Mouse (Mus musculus) stomach, embryonic 15.5 days (tissue): ENCODE measurements around the gene Kcnj3. TPM values are rescaled to one million over a fixed set of nuclear protein-coding genes. Genes with fewer than 3 reads are reported as not detected.
"Not testable (repeated sequence)": the region's sequence is repeated elsewhere in the genome, so short reads cannot be mapped to it uniquely, and the experiment has no call there.

Experiments used
- ATAC-seq: fragments of 200-750 bp; cut with Nextera tagmentation; 2 replicates; pipeline ENCODE4 v1.8.0; 2017; ENCODE audit warnings: low read depth, moderate number of reproducible peaks, moderate TSS enrichment; ENCODE audit not compliant: insufficient read depth, low FRiP score
- H3K27ac ChIP-seq: fragments of 300-500 bp; sonication (generic); 2 replicates; pipeline ENCODE4 v1.5.1; 2015; ENCODE audit warnings: mild to moderate bottlenecking, inconsistent platforms
- H3K27me3 ChIP-seq: fragments of 300-500 bp; sonication (generic); replicated peaks from 2 replicates; pipeline ENCODE4 v1.6.1; 2015; ENCODE audit warnings: inconsistent platforms
- H3K36me3 ChIP-seq: fragments of 300-500 bp; sonication (generic); 2 replicates; pipeline ENCODE4 v1.6.1; 2015; ENCODE audit warnings: inconsistent platforms
- H3K4me1 ChIP-seq: fragments of 300-500 bp; sonication (generic); 2 replicates; pipeline ENCODE4 v1.6.1; 2015; ENCODE audit warnings: inconsistent platforms
- H3K4me2 ChIP-seq: fragments of 300-500 bp; sonication (generic); 2 replicates; pipeline ENCODE4 v1.6.1; 2015; ENCODE audit warnings: mild to moderate bottlenecking, inconsistent platforms
- H3K4me3 ChIP-seq: fragments of 300-500 bp; sonication (generic); replicated peaks from 2 replicates; pipeline ENCODE4 v1.5.1; 2015; ENCODE audit warnings: inconsistent platforms
- H3K9ac ChIP-seq: fragments of 300-500 bp; sonication (generic); 2 replicates; pipeline ENCODE4 v1.6.1; 2015; ENCODE audit warnings: inconsistent platforms
- H3K9me3 ChIP-seq: fragments of 300-500 bp; sonication (generic); 2 replicates; pipeline ENCODE4 v1.6.1; 2016; ENCODE audit warnings: inconsistent platforms
- WGBS: fragments of 180-500 bp; shearing (Covaris S2); methylation state at CpG from one replicate; pipeline ENCODE4 v1.1.7; 2015; 5-methylcytosine and 5-hydroxymethylcytosine counted together
- polyA plus RNA-seq: library from polyadenylated mRNA; unstranded; fragments of >200 nt; fragmentation: Nextera tagmentation; extraction: Ambion mirVana; gene quantifications from 2 replicates; pipeline ENCODE4 v1.2.1, GENCODE M21; 2015

Gene Kcnj3
- polyA plus RNA-seq, 1 experiment from 2014 or later = 0.17 TPM

GRCm38 (mm10) chr2:55450774-55451173 is 15.0 kb downstream of the Kcnj3 start:
- H3K4me2 ChIP-seq = no peak overlapping the region
- no peaks in the 10 kb centered on the region for H3K36me3 ChIP-seq
- no peaks in the 10 kb centered on the region for H3K27me3 ChIP-seq
- H3K9me3 ChIP-seq = no peaks in the 10 kb centered on the region
- no peak overlapping the region for H3K27ac ChIP-seq
- 47% methylated on average over 1 of the region's 1 CpGs for WGBS
- no peak for ATAC-seq
- H3K4me3 ChIP-seq = no peak overlapping the region
- H3K9ac ChIP-seq = no peak overlapping the region
- H3K4me1 ChIP-seq = no peaks in the 10 kb centered on the region

GRCm38 (mm10) chr2:55459195-55459594 is 23.4 kb downstream of the Kcnj3 start:
- H3K4me3 ChIP-seq = no peak overlapping the region
- no peak for ATAC-seq
- no peaks in the 10 kb centered on the region for H3K4me1 ChIP-seq
- H3K9ac ChIP-seq = no peak overlapping the region
- no peak overlapping the region for H3K27ac ChIP-seq
- no peaks in the 10 kb centered on the region for H3K36me3 ChIP-seq
- H3K27me3 ChIP-seq = no peaks in the 10 kb centered on the region
- no peaks in the 10 kb centered on the region for H3K9me3 ChIP-seq
- no peak overlapping the region for H3K4me2 ChIP-seq
- WGBS = 87% methylated on average over 2 of the region's 2 CpGs

GRCm38 (mm10) chr2:55469141-55469540 is 33.4 kb downstream of the Kcnj3 start:
- H3K4me1 ChIP-seq = no peaks in the 10 kb centered on the region
- no peak for ATAC-seq
- no peak overlapping the region for H3K9ac ChIP-seq
- H3K9me3 ChIP-seq = no peaks in the 10 kb centered on the region
- no peaks in the 10 kb centered on the region for H3K27me3 ChIP-seq
- H3K4me2 ChIP-seq = no peak overlapping the region
- no peaks in the 10 kb centered on the region for H3K36me3 ChIP-seq
- H3K27ac ChIP-seq = no peak overlapping the region
- 64% methylated on average over 2 of the region's 2 CpGs for WGBS
- H3K4me3 ChIP-seq = no peak overlapping the region

- Histone ChIP-seq H3K9ac (no peak overlapping the region), H3K36me3 (no peaks in the 10 kb centered on the region), H3K4me2 (no peak overlapping the region), H3K4me1 (no peaks in the 10 kb centered on the region), H3K27me3 (no peaks in the 10 kb centered on the region), H3K9me3 (no peaks in the 10 kb centered on the region), H3K4me3 (no peak overlapping the region), H3K27ac (no peak overlapping the region)
- 82% methylated on average over 2 of the region's 2 CpGs for WGBS
- ATAC-seq = no peak
Observed at GRCm38 (mm10) chr2:55470006-55470405, 34.2 kb downstream of the Kcnj3 start.

GRCm38 (mm10) chr2:55479511-55479910 is 43.7 kb downstream of the Kcnj3 start:
- no peaks in the 10 kb centered on the region for H3K9me3 ChIP-seq
- 68% methylated on average over 4 of the region's 4 CpGs for WGBS
- H3K36me3 ChIP-seq = no peaks in the 10 kb centered on the region
- H3K9ac ChIP-seq = no peak overlapping the region
- no peaks in the 10 kb centered on the region for H3K4me1 ChIP-seq
- no peak for ATAC-seq
- H3K27ac ChIP-seq = no peak overlapping the region
- H3K4me2 ChIP-seq = no peak overlapping the region
- H3K4me3 ChIP-seq = no peak overlapping the region
- no peaks in the 10 kb centered on the region for H3K27me3 ChIP-seq

- WGBS = 78% methylated on average over 4 of the region's 4 CpGs
- no peak for ATAC-seq
- Histone ChIP-seq H3K4me3 (no peak overlapping the region), H3K4me2 (no peak overlapping the region), H3K36me3 (no peaks in the 10 kb centered on the region), H3K27ac (no peak overlapping the region), H3K27me3 (no peaks in the 10 kb centered on the region), H3K9ac (no peak overlapping the region), H3K9me3 (no peaks in the 10 kb centered on the region), H3K4me1 (no peaks in the 10 kb centered on the region)
Observed at GRCm38 (mm10) chr2:55479933-55480601, 44.3 kb downstream of the Kcnj3 start.

GRCm38 (mm10) chr2:55480602-55480965 is 44.8 kb downstream of the Kcnj3 start:
- Histone ChIP-seq H3K27ac (no peak overlapping the region), H3K27me3 (no peaks in the 10 kb centered on the region), H3K9ac (no peak overlapping the region), H3K4me1 (no peaks in the 10 kb centered on the region), H3K36me3 (no peaks in the 10 kb centered on the region), H3K9me3 (no peaks in the 10 kb centered on the region), H3K4me3 (no peak overlapping the region), H3K4me2 (no peak overlapping the region)
- ATAC-seq = no peak

GRCm38 (mm10) chr2:55485500-55486129 is 49.8 kb downstream of the Kcnj3 start:
- not testable (repeated sequence) for ATAC-seq, H3K9ac ChIP-seq, H3K4me1 ChIP-seq, H3K36me3 ChIP-seq, H3K4me2 ChIP-seq, H3K4me3 ChIP-seq, H3K27me3 ChIP-seq, H3K27ac ChIP-seq, H3K9me3 ChIP-seq
- WGBS = 72% methylated on average over 7 of the region's 7 CpGs

- Histone ChIP-seq H3K4me1 (no peaks in the 10 kb centered on the region), H3K9ac (no peak overlapping the region), H3K27me3 (no peaks in the 10 kb centered on the region), H3K4me3 (no peak overlapping the region), H3K27ac (no peak overlapping the region), H3K4me2 (no peak overlapping the region), H3K36me3 (no peaks in the 10 kb centered on the region), H3K9me3 (no peaks in the 10 kb centered on the region)
- 49% methylated on average over 9 of the region's 9 CpGs for WGBS
- no peak for ATAC-seq
Observed at GRCm38 (mm10) chr2:55503390-55504176, 67.8 kb downstream of the Kcnj3 start.

GRCm38 (mm10) chr2:55505712-55506111 is 69.9 kb downstream of the Kcnj3 start:
- 85% methylated on average over 1 of the region's 1 CpGs for WGBS
- no peaks in the 10 kb centered on the region for H3K4me1 ChIP-seq
- H3K9ac ChIP-seq = no peak overlapping the region
- no peaks in the 10 kb centered on the region for H3K9me3 ChIP-seq
- no peak overlapping the region for H3K27ac ChIP-seq
- ATAC-seq = no peak
- H3K4me2 ChIP-seq = no peak overlapping the region
- no peaks in the 10 kb centered on the region for H3K36me3 ChIP-seq
- H3K4me3 ChIP-seq = no peak overlapping the region
- H3K27me3 ChIP-seq = no peaks in the 10 kb centered on the region

GRCm38 (mm10) chr2:55517297-55517696 is 81.5 kb downstream of the Kcnj3 start:
- Histone ChIP-seq H3K9ac (no peak overlapping the region), H3K4me2 (no peak overlapping the region), H3K36me3 (no peaks in the 10 kb centered on the region), H3K4me1 (no peaks in the 10 kb centered on the region), H3K27me3 (no peaks in the 10 kb centered on the region), H3K9me3 (no peaks in the 10 kb centered on the region), H3K4me3 (no peak overlapping the region), H3K27ac (no peak overlapping the region)
- ATAC-seq = no peak

- Histone ChIP-seq H3K9ac (no peak overlapping the region), H3K4me3 (no peak overlapping the region), H3K4me1 (no peaks in the 10 kb centered on the region), H3K27me3 (no peaks in the 10 kb centered on the region), H3K9me3 (no peaks in the 10 kb centered on the region), H3K27ac (no peak overlapping the region), H3K4me2 (no peak overlapping the region), H3K36me3 (no peaks in the 10 kb centered on the region)
- ATAC-seq = no peak
- 81% methylated on average over 8 of the region's 8 CpGs for WGBS
Observed at GRCm38 (mm10) chr2:55532738-55533491, 97.1 kb downstream of the Kcnj3 start.
